Mouse (Mus musculus) naive thymus-derived CD4-positive, alpha-beta T cell, adult 5 months (primary cell): ENCODE results near the gene Tram2. TPM values are rescaled to one million over a fixed set of nuclear protein-coding genes. Genes with fewer than 3 reads are reported as not detected.

Source experiments
- polyA plus RNA-seq: library from polyadenylated mRNA; unstranded; fragments of 100-300 nt; shearing (Covaris generic); gene quantifications from one replicate; pipeline ENCODE4 v1.2.1, GENCODE M21; 2017

Gene Tram2
- 3.3 TPM for polyA plus RNA-seq

DNA sequence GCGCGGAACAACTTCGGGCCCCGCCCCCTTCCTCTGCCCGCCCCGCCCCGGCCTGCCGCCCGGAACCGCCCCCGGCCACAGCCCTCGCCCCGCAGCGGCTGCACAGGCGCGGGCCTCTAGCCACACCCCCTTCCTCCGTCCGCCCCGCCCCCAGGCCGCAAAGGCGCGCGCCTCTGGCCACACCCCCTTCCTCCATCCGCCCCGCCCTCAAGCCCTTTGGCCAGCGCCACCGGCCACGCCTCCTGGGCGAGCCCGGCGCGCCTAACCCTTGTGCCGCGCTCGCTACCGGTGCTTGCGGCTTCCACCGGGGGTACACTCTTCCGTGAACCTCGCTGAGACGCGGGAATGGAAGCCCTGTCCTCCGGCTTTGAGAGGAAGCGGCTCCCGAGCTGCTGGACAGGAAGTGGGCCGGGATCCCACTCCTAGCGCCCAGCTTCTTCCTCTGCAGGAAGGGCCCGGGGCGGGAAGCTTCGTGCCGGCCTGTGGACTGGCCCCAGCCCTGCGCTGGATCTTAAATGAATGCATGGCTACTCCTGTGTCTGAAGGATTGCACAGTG, at the start of gene Tram2:
Tram2 (minus strand) TSS at position 13 of the 557 bp plus-strand sequence.

DNA sequence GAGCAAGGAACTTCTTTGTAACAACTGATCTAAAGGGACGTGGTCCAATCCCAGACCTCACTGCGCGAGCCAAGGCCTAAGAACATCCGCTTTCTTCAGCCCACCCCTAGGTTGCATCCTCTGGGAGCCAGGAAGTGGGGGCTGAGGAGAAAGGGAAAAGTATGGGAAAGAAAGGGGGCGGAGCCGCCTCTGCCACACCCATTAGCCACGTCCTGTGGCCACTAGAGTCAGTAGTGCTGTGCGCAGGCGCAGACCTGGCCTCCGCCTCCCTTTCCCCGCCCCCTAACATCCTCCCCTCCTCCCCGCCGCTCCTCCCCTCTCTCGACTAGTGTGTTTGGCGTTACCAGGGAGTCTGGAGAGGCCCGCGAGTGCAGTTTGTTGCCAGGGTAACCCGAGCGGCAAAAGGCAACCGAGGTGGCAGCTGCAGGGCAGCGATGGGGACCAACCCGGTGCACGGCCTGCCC, 127.7 kb downstream of the Tram2 start, which contains the start of gene Efhc1:
Efhc1 (plus strand) TSS at position 327 of the 464 bp plus-strand sequence.

Other genes starting within 250 kb of the Tram2 start
- 2.9 TPM for gene Paqr8, start 188.6 kb downstream of the Tram2 start, polyA plus RNA-seq
- 0.32 TPM for gene Efhc1, start 127.6 kb downstream of the Tram2 start, polyA plus RNA-seq
- gene Tmem14a, start 139.3 kb upstream of the Tram2 start, polyA plus RNA-seq, result 0.83 TPM
- gene Gsta3, start 161.4 kb upstream of the Tram2 start, polyA plus RNA-seq, result 0.40 TPM